Mouse (Mus musculus) heart, postnatal 25 days (tissue): Measurements from ENCODE around the gene Tex2. TPM values are rescaled to one million over a fixed set of nuclear protein-coding genes. Genes with fewer than 3 reads are reported as not detected.
"Not testable (repeated sequence)": the region's sequence is repeated elsewhere in the genome, so short reads cannot be mapped to it uniquely, and the experiment has no call there.

Source experiments
- DNase-seq: peaks from one replicate; pipeline ENCODE4 v3.0.0; 2022; ENCODE audit warnings: low spot score
- intact Hi-C: fragments of 180-260 bp; cut with DNase I; formaldehyde crosslinking; loops from one replicate; pipeline ENCODE4 v1.15.1; 2025
- total RNA-seq, 2 experiments: library from RNA; stranded (reverse); gene quantifications; 2 replicates each; pipeline ENCODE4 v1.2.3; 2021

Tex2 gene
- total RNA-seq, 2 experiments from 2014 or later, result 45.5 to 46.7 TPM

DNA sequence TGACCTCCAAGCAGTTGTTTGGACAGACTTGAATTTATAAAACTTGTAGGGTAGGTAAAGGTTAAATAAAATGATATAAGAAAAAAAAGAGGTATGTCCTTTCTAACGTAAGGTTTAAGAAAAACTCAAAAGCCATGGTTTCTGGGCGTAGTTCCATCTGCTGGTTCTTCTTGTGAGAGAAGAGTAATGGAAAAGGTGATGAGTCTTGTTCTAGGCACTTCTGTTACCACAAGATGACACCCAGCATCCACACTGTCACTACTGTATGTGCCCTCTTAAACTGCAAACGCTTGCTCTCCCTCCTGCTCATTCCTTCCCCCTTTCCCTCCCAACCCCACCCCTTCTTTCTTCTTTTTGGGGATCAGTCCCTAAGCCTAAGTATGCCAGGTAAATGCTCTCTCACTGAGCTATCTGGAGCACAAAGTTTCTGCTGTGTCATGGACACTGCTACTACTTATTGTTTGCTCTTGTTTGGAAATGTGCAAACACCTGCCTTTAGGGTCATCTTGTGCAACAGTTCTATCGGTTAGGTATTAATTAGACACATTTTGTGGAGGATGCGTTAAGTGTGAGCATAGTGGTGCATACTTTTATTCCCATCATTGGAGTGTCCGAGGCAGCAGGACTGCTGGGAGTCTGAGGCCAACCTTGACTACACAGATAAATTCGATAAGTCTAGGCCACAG, 120.1 kb downstream of the Tex2 start:
- DNase-seq, result no peak

DNA sequence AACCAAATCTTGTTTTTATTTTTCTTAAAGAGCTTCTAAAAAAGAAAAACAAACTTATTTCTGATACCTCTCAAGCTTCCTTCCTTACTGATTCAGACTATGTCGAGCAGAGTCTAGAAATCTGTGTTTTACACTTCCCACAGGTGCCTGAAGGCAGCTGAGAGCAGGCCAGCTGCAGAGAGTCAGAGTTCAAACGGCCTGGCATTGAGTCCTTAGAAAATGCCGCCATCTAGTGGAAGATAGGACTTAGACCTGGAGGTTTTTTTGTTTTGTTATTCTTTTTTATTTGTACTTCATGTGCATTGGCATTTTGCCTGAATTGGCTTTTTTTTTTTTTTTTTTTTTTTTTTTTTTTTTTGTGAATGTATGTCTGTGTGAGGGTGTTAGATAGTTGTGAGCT, 121.8 kb downstream of the Tex2 start:
- peak; percentile 18 for DNase-seq
- intact Hi-C loops, result loop anchor here (1.0 to 10.0 kb wide), 2 partner anchors 73 to 217 kb away; partner anchors contain the start of genes Smarcd2 and Tcam1

More for the DNA sequence above, 120.1 kb downstream of the Tex2 start:
- intact Hi-C loops, result loop anchor here (10.0 kb wide), 1 partner anchor 218 kb away; the partner anchor contains the start of genes Smarcd2 and Tcam1

DNA sequence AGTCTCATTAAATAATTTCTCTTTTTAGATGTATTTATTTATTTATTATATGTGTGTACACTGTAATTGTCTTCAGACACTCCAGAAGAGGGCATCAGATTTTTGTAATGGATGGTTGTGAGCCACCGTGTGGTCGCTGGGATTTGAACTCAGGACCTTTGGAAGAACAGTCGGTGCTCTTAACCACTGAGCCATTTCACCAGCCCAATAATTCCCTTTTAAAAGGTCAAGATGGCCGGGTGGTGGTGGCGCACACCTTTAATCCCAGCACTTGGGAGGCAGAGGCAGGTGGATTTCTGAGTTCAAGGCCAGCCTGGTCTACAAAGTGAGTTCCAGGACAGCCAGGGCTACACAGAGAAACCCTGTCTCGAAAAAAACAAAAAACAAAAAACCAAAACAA, 122.6 kb downstream of the Tex2 start:
- not testable (repeated sequence) for DNase-seq
- intact Hi-C loops, result loop anchor here (10.0 kb wide), 1 partner anchor 216 kb away; the partner anchor contains the start of genes Smarcd2 and Tcam1

DNA sequence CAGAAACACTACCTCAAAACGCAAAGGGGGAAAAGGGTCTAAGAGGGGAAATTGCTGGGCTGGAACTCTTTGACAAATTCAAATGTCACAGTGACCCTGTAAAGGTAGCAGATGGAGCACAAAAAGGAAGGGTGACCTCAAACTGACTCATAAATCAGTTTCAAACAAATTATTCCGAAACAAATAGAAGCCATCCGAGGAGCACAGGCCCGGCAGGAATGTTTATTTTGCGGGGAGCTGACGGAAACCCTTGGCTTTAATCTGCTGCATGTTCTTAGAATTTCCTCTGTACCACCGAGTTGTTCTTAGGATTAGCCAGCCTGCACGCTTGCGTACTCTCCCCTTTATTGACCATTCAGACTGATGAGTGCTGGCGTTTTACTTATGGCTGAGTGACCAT, 123.2 kb downstream of the Tex2 start:
- DNase-seq, result no peak
- intact Hi-C loops, result loop anchor here (10.0 kb wide), 1 partner anchor 215 kb away; the partner anchor contains the start of genes Smarcd2 and Tcam1

DNA sequence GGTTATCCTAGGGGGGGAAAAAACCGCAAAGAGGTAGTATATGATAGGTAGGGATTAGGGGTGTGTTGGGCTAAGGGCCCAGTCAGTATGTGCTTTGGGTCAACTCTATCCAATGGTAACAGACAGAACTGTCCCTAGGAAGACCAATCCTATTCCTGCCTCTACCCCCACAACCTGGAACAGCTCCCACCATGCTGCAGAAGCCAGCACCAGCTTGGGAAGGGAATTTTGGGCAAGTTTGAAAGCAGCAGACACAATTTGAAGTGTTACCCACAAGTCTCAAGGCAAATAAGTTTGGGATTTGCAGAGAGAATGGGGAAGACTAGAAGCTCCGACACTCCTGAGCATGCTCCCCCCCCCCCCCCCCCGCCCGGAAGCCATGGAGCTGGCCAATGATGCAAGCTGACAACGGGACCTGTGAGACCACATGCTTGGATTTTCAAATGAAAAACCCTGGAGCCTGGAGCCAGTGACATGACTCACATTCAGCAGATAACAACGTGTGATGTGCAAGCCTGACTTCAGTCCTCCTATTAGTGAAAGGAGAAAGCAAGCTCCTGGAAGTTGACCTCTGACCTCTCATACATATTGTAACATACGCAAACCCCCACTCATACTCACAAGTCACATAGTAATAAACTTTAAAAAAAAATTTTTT, 124.1 kb downstream of the Tex2 start:
- no peak for DNase-seq
- intact Hi-C loops, result no loop called here

DNA sequence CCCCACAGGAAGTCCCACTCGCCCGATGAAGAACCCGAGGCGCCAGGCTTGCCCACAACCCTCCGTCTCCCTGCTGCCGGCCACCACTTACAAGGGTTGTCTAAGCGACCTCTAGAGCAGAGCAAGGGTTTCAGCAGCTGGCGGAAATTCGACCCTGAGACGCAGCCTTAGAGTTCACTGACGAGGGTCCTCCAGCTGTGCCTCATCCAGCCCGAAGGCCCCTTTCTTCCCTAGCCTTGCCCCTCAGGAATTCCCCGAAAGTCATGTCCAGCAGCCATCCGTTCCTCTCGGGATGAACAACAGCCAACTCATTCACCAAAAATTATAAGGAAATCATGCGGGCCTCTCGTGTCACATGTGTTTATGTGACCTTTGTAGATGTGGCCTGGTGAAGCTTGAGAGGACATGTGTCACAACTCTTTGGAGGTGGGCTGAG, 125.1 kb downstream of the Tex2 start:
- intact Hi-C loops, result no loop called here
- no peak for DNase-seq

DNA sequence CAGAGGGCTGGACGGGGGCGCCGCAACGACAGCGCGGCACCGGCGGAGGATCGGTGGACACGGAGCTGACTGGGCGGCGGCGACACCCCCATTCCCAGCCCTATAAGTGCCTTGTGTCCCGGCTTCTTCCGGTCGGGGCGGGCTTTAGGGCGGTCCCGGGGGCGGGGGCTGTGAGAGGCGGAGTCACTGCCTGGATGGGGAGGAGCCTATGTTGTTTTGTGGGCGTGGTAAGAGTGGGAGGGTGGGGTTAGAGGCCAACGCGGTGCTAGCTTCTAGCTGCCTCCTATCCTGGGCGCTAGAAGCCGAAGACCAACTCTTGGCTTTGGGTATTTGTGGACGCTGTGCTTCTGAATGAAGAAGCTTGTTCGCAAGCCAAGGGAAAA, 125.5 kb downstream of the Tex2 start, which contains the start of gene Ern1:
Gene Ern1, minus strand, starts transcription at position 120 of the 383 bp plus-strand sequence.
- intact Hi-C loops, result no loop called here

DNA sequence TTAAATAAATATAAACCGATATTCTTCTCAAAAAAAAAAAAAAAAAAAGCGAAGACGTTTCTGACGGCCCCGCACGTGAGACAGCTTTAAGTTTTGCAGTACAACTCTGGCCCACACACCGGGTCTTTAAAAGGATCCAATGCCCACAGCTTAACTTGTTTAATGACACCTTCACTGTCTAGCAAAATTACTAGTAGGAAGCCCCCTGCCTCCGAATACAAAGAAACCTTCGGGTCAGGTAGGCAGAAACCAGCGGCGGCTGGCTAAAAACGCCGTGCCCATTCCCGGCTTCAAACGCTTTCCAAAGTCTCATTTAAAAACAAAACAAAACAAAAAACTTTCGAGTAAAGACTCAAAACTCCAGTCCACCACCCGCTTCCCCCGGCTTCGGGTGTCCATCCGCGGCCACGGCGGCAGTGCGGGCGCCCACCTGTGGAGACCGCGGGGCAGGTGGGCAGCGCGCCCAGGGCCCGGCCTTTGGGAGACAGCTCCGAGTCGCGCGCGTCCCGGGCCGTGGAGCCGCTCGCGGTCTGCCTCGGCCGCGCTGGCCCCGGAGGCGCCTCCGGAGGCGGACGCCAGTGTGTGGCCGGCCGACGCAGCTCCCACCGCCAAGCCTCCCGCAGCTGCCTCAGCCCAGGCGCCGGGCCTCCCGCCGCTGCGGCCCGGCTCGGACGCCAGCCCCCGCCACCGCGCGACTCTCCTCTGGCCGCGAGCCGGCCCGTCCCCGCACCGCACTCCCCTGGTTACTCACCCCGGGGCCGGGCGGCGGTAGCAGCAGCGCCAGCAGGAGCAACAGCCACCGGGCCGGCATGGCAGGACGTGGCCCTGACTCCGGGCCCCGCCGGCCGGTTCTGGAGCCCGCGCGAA, 126.1 kb downstream of the Tex2 start:
- intact Hi-C loops, result no loop called here

More for the DNA sequence above, 125.5 kb downstream of the Tex2 start, which contains the start of gene Ern1:
- peak; percentile 93 for DNase-seq

DNA sequence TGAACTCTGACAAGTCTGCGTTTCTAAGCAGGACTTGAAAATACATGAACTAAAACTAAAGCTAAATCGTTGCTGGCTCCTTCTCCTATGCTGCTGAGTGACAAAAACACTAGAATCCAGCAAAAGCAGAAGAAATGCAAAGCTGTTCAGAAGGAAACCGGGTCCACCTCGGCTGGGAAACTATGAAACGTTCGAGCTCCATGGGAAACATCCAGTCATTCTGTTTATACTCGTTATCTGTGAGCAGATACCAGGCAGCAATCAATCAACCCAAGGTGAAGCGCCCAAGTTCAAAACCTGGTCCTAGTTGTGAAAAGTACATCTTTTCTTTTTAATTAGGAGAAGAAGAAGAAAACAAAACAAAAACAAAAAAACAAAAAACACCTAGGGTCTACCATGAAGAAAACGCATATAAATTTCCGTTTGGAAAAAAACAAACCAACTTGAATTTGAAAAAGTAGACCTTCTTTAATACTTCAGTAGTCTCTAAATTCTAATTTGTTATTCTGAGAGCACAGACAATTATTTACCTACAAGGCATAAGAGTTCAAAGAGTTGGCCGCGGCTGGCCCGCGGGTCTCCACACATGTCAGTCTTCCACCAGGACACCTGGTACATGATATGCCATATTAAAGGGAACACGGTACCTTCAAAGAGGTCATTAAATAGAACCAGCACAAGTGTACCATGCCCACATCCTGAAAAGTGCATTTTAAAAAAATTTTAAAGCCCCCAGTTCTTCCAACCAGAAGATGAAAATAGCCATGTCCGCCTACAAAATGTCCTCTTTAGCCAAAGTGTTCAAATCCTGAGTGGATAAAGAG, 127.0 kb downstream of the Tex2 start:
- no peak for DNase-seq
- intact Hi-C loops, result no loop called here

More for the DNA sequence above, 126.1 kb downstream of the Tex2 start:
- no peak for DNase-seq

DNA sequence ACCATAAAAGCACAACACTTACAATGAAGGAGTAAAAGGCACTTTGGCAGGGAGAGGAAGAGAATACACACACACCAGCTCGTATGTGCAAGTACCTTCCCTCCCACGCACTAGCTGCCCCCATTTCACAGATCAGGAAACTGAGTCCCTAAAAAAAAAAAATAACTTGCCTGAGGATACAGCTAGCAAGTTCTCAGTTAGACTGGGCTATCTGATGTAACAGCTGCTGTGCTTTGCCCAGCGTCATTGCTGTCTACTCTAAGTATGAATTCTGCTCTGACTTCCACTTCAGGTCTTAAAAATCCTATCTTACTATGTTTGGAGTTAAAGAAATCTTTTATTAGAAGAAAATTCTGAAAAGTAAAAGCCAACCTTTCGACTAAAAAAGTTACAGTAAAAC, 127.6 kb downstream of the Tex2 start:
- intact Hi-C loops, result no loop called here

DNA sequence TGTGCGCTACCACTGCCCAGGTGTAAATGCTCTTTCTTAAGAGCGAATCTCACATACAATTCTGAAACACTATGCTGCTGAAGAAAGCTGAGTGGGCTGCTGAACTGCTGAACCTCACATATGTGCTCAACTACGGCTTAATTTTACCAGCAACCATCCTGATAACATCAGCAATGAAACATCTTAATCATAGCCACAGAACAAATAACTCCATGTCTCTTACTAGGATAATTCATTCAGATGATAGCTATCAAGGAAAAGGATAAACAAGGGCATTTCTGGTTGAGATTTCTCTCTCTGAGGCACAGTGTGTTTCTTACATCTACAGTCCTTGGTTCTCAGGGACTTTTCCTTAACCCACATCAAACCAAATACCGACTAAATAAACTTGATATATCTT, 128.3 kb downstream of the Tex2 start:
- DNase-seq, result no peak
- intact Hi-C loops, result no loop called here

More for the DNA sequence above, 127.6 kb downstream of the Tex2 start:
- DNase-seq, result no peak

DNA sequence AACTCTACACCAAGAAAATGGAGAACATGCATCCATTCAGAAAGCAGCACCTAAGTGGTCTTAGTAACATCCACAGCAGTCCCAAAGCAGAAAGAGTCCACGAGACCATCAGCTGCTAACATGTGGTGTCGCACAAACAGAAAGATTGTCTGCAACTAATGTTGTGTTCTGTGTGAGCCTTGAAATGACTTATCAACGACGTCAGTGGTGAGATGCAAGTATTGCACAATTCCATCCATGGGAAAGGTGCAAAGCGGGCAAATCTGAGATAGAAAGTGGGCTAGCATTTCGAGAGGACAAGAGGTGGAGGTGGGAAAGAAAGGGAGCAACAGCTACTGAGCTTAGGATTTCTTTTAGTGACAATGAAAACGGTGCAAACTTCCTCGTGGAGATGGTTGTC, 130.4 kb downstream of the Tex2 start:
- DNase-seq, result no peak
- intact Hi-C loops, result no loop called here

DNA sequence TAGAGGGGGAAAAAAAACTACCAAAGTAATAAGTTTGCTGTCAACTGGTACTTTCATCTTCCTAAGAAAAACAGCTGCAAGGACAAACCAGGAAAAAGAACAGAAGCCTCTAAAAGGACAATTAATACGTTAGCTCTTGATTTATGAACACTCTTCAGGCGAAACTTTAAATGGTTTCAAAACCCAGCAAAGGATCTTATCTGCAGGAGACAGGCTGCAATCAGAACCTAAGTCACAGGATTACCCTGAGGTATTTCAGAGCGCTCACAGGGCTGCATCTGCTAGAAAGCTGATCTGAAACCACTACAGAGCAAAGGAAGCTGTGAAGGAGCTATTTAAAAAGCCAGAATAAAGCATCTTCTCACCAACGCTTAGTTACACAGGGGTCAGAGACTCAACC, 131.6 kb downstream of the Tex2 start:
- no peak for DNase-seq
- intact Hi-C loops, result no loop called here

DNA sequence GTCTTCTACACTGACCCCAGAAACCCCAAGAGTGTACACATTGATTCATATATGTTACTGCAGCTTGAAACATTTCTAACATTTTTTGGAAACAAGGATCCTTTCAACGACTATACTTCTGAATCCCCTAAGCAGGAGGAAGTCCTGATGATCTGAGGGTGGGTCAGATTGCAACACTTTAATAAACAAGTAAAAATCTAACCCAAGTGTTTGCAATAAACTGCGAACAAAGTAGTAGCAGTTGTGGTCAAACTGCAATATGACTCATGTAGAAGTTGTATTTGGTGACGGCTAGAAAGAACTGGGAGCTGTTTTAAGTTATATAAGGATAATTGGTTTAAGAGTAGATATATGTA, 132.7 kb downstream of the Tex2 start:
- no peak for DNase-seq
- intact Hi-C loops, result no loop called here

DNA sequence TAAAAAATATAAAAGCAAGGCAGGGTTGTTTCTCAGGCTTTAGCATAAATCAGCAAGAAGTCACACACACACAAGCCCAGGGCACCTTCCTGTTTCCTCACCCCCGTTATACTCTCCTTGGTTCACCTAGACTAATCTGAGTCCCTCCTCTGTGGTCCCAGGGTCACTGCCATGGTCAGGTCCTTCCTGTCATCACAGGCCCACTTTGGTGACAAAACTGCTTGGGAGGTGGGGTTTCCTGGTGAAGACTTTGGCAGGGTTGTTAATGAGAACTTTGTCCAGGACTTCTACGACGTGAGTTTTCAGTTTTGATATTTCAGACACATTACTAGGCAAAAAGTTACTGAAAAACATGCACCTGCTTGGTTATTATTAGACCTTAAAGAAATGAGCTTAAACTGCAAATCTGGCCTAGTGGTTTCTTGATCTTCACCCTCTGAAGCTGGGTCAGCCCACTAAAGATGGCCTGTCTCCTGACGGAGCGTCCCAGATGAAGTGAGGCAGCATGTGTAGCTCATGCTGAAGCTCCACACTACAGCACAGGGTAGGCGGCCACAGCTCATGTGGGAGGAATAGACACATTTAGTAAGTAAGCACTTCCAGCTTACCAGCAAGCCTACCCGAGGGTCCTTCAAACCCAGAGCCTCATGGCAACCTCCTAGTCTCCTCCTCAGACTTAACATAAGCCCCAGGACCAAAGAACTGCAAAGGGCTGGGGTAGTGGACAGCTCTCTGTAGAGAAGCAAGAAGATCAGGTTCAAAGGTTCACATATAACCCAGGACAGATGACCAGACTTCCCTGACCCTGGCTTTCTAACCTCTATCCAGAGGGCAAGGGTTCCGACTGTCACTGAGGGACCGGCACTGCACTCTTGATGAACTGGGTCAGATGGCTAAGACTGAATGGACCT, 133.3 kb downstream of the Tex2 start:
- intact Hi-C loops, result no loop called here
- DNase-seq, result no peak

DNA sequence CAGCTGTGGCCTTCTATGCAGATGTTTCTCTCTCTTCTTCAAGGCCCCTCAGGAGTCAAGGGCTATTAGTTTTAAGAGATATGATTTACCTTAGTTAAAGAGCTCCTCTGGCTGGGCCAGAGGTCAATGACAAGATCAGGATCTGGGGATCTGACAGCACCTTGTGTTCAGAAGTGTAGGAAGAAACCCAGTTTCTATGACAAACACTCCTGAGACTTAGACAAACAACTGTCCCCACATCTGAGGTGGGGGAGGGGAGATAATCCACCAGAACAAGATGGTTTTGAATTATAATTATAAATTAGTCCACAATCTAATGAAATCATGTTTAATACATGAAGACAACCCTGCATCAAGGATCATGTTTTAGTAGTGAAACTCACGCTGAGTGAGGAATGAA, 134.5 kb downstream of the Tex2 start:
- DNase-seq, result no peak
- intact Hi-C loops, result no loop called here

DNA sequence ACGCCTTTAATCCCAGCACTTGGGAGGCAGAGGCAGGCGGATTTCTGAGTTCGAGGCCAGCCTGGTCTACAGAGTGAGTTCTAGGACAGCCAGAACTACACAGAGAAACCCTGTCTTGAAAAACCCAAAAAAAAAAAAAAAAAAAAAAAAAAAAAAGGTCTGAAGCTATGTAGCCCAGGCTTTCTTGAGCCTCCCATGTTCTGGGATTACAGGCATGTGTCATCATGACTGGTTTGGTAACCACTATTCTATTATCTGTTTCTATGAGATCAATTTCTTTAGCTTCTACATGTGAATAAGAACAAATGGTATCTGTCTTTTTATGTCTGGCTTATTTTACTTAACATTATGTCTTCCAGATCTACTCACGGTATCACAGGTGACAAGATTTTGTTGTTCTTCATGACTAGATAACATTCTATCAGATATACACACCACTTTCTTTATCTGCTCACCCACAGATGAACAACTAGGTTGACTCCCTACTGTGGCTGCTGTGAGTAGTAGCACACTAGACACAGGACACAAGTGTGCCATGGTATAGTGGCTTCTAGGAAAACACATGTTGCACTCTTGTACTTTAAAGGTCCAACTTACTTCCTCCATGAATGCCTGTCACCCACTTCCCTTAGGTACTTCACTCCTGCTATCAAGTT, 135.6 kb downstream of the Tex2 start:
- no peak for DNase-seq
- intact Hi-C loops, result no loop called here

DNA sequence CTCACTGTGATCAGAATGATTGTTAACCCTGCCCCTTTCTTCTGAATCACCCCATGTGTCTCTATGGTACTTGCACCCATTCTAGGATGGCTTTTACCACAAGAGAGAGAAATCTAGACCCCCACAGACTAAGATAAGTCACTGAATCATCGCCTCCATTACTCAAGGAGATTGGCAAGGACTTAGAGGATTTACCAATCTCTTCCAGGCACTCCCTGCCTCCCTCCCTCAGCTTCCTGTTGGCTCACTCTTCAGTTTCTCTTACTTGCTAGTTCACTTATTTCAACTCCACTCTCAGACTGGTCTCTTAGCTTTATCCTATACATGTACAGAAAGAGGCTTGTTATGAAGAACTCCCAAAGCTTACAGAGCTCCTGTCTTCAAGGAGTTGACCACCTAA, 137.9 kb downstream of the Tex2 start:
- DNase-seq, result no peak
- intact Hi-C loops, result no loop called here
